Mouse (Mus musculus): ENCODE measurements around the gene Miox. TPM values are rescaled to one million over a fixed set of nuclear protein-coding genes. Genes with fewer than 3 reads are reported as not detected.

Miox gene
- not detected for total RNA-seq (2018; cell fraction: chromatin; rRNA removed)
- total RNA-seq (2018; cell fraction: cytosol; rRNA removed) = not detected
- not detected for total RNA-seq (2018; cell fraction: nucleus; rRNA removed)
- not detected in 3 replicates for polyA plus RNA-seq (2018)

- Histone ChIP-seq H3K27ac (no peak within 1 kb of the TSS), H3K79me2 (ENCODE audit: inconsistent target) (no peaks in the 10 kb centered on the region), H3K4me3 (ENCODE audit: inconsistent target) (no peak within 1 kb of the TSS), H3K36me3 (ENCODE audit: inconsistent target) (no peaks in the 10 kb centered on the region)
- WGBS (ENCODE audit: missing documents) = 88% methylated on average over 7 of the region's 7 CpGs
Measured at GRCm38 (mm10) chr15:89334271-89334670, at the start of gene Miox. Gene Miox (plus strand): TSS chr15:89334398.

- Histone ChIP-seq H3K27ac (no peak overlapping the region), H3K36me3 (ENCODE audit: inconsistent target) (peaks cover 59% of the 10 kb centered on the region), H3K4me3 (ENCODE audit: inconsistent target) (no peak overlapping the region), H3K79me2 (ENCODE audit: inconsistent target) (no peaks in the 10 kb centered on the region)
Measured at GRCm38 (mm10) chr15:89285004-89285403, 49.2 kb upstream of the Miox start.

DNA sequence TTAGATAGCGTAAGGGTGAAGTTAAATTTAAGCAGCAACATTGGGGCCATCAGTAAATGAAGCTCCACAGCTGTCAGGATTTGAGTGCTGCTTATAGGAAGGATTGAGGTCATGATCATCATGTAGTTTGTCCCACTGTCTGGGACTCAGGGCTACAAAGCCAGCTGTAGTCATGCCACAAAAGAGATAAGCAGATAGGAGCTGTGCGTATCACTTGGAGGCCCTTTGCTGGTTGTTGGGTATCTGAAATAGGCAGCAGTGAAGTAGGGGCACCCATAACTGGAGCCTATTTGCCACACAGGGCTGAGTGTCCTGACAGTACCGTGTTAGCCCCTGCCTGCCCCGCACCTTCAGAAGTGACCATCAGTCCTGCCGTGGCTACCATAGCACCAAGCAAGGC lies 48.7 kb upstream of the Miox start:
- H3K79me2 ChIP-seq (ENCODE audit: inconsistent target) = no peaks in the 10 kb centered on the region
- peaks cover 59% of the 10 kb centered on the region for H3K36me3 ChIP-seq (ENCODE audit: inconsistent target)
- WGBS (ENCODE audit: missing documents) = 90% methylated on average over 5 of the region's 5 CpGs
- no peak overlapping the region for H3K27ac ChIP-seq
- H3K4me3 ChIP-seq (ENCODE audit: inconsistent target) = no peak overlapping the region

GRCm38 (mm10) chr15:89286114-89286513 lies 48.1 kb upstream of the Miox start:
- no peaks in the 10 kb centered on the region for H3K79me2 ChIP-seq (ENCODE audit: inconsistent target)
- no peak overlapping the region for H3K4me3 ChIP-seq (ENCODE audit: inconsistent target)
- no peak overlapping the region for H3K27ac ChIP-seq
- H3K36me3 ChIP-seq (ENCODE audit: inconsistent target) = peaks cover 59% of the 10 kb centered on the region
- 49% methylated on average over 5 of the region's 7 CpGs for WGBS (ENCODE audit: missing documents)

DNA sequence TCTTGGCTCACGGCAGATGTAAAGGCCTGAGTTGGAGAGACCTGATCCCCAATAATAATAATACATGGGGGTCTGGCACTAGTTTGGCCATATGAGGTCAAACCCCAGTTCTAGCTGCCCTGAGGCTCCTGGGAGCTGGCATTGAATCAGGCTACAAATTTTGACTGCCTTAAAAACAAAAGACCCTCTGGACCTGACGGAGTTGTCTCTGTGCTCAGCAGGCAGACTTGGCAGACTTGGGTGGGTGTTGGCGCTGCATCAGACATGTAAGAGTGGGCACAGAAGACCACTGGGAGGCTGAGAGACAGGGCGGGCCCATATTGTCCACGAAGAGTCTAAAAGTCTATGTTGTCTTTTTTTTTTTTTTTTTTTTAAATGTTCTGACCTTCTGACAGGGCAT lies 47.6 kb upstream of the Miox start:
- no peaks in the 10 kb centered on the region for H3K79me2 ChIP-seq (ENCODE audit: inconsistent target)
- peaks cover 56% of the 10 kb centered on the region for H3K36me3 ChIP-seq (ENCODE audit: inconsistent target)
- no peak overlapping the region for H3K27ac ChIP-seq
- 83% methylated on average over 5 of the region's 5 CpGs for WGBS (ENCODE audit: missing documents)
- no peak overlapping the region for H3K4me3 ChIP-seq (ENCODE audit: inconsistent target)

DNA sequence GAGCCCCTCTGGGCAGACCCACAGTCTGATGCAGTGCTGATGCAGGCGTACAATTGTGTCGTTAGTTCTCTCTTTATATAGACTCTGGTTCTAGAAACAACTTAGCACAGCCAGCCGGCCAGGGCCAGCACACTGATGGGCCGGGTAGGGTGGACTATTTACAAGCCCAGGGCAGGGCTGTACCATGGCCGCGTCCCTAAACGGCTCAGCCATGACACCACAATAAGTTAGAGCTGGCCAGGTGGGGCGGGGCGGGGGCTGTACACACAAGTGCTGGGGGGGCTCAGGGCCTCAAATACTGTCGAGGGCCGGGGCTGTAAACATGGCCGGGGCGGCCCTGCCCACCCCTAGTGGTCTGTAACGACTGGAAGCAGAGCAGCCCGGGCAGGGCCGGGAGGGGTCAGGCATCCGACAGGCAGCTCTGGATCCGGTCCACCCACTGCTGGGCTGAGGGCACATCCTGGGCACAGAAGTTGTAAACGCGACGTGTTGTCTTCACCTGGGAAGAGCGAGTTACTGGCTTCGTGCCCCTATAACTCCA lies 45.9 kb upstream of the Miox start:
- Histone ChIP-seq H3K4me3 (ENCODE audit: inconsistent target) (no peak overlapping the region), H3K79me2 (ENCODE audit: inconsistent target) (no peaks in the 10 kb centered on the region), H3K36me3 (ENCODE audit: inconsistent target) (peaks cover 57% of the 10 kb centered on the region), H3K27ac (no peak overlapping the region)
- WGBS (ENCODE audit: missing documents) = 91% methylated on average over 22 of the region's 23 CpGs

DNA sequence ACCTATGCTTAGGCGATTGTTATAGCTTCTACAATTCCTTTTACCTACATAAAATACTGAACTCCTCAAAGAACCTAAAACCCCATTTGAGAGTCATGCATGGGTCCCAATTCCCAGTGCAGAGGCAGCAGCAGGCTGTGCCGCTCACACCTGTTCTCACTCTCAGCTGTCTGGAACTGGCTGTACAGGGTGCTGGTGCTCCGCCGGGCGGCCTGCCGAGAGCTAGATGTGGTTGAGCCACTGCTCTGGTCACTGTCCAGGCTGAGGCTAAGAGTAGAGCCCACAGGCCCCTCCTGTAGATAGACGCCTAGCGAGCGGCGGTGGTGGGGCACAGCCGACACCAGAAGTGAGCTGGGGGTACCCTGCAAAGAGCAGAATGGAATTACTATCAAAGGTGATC lies 44.7 kb upstream of the Miox start:
- Histone ChIP-seq H3K4me3 (ENCODE audit: inconsistent target) (no peak overlapping the region), H3K36me3 (ENCODE audit: inconsistent target) (peaks cover 57% of the 10 kb centered on the region), H3K27ac (no peak overlapping the region), H3K79me2 (ENCODE audit: inconsistent target) (no peaks in the 10 kb centered on the region)
- WGBS (ENCODE audit: missing documents) = 97% methylated on average over 11 of the region's 11 CpGs

DNA sequence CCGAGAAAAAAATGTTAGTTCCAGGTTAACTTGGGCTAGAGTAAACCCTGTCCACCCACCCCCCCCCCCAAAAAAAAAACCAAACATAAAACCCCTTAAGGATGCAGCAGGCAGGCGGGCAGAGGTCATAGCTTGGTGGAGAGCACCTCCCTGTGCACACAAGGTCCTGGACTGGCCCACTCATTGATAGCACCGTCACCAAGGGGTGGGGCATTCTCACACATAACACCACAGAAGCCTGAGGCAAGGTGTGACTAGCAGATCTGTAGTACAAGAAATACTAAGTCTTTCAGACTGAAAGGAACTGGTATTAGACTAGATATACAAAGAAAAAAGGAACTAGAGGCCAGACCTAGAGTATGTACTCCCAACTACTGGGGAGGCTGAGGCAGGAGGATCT lies 42.7 kb upstream of the Miox start:
- H3K36me3 ChIP-seq (ENCODE audit: inconsistent target) = peaks cover 75% of the 10 kb centered on the region
- WGBS (ENCODE audit: missing documents) = 92% methylated on average over 3 of the region's 3 CpGs
- no peak overlapping the region for H3K27ac ChIP-seq
- no peak overlapping the region for H3K4me3 ChIP-seq (ENCODE audit: inconsistent target)
- H3K79me2 ChIP-seq (ENCODE audit: inconsistent target) = no peaks in the 10 kb centered on the region

GRCm38 (mm10) chr15:89292795-89293194 lies 41.4 kb upstream of the Miox start:
- H3K27ac ChIP-seq = no peak overlapping the region
- H3K4me3 ChIP-seq (ENCODE audit: inconsistent target) = no peak overlapping the region
- WGBS (ENCODE audit: missing documents) = 77% methylated on average over 2 of the region's 2 CpGs
- no peaks in the 10 kb centered on the region for H3K79me2 ChIP-seq (ENCODE audit: inconsistent target)
- peaks cover 84% of the 10 kb centered on the region for H3K36me3 ChIP-seq (ENCODE audit: inconsistent target)

DNA sequence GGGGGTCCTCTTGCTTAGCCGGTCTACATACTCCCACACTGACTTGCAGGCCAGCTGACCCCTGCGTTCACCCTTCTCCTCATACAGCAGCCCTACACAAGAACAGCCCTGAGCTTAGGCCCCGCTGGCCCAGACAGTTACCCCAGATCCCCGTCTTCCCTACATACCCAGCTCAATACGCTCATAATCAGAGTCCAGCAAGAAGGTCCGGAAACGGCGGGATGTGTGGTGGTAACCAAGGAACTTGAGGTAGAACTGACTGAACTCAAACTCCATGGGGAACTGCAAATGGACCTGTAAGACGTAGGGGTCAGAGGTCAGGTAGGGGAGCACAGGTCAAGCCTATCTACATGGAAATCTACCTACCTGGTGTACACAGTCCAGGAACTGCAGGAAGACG lies 40.4 kb upstream of the Miox start:
- H3K4me3 ChIP-seq (ENCODE audit: inconsistent target) = no peak overlapping the region
- peaks cover 80% of the 10 kb centered on the region for H3K36me3 ChIP-seq (ENCODE audit: inconsistent target)
- WGBS (ENCODE audit: missing documents) = 95% methylated on average over 10 of the region's 10 CpGs
- no peak overlapping the region for H3K27ac ChIP-seq
- H3K79me2 ChIP-seq (ENCODE audit: inconsistent target) = no peaks in the 10 kb centered on the region

DNA sequence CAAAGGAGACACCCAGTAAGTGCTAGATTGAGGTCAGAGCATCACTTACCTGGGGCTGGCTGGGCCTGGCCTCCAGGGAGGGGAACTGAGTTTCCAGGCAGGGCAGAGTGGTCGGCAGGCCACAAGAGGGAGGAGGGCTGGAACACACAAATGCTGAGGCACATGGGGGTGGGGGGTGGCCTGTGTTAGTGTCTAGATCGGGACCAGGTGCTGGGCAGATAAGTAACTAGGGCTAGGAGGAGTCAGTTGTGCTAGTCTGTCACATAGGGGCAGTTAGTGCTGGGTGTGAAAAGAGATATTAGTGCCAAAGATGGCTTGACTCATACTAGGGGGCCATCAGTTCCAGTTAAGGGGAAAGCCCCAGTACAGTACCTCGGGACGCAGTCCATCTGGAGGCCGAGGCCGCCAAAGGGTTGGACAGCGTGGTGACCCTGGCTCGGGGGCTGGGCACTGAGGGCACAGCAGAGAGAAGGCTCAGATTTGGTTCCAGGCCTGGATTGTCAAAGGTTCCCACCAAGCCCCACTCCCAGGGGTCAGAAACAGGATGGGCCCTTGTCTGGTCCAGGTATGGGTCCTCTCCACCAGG lies 38.5 kb upstream of the Miox start:
- H3K4me3 ChIP-seq (ENCODE audit: inconsistent target) = no peak overlapping the region
- no peaks in the 10 kb centered on the region for H3K79me2 ChIP-seq (ENCODE audit: inconsistent target)
- H3K27ac ChIP-seq = no peak overlapping the region
- peaks cover 81% of the 10 kb centered on the region for H3K36me3 ChIP-seq (ENCODE audit: inconsistent target)
- 92% methylated on average over 8 of the region's 8 CpGs for WGBS (ENCODE audit: missing documents)

DNA sequence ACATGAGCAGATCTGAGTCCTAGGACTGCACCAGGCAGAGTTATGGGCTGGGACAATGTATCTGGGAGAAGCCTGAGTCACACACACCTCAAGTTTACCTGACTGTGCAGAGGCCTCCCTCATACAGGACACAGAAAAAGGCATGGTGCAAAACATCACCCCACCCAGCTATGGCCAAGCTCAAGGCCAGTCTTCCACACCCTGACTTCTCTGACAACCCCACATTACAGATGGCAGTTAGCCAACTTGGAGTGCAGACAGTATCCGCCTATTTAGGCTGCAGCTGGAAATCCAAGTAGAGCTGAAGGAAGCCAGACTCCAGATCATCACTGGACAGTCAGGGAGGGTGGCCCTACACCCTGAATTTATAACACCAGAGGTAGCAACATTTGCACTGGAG lies 37.7 kb upstream of the Miox start:
- Histone ChIP-seq H3K36me3 (ENCODE audit: inconsistent target) (peaks cover 84% of the 10 kb centered on the region), H3K79me2 (ENCODE audit: inconsistent target) (no peaks in the 10 kb centered on the region), H3K4me3 (ENCODE audit: inconsistent target) (no peak overlapping the region), H3K27ac (no peak overlapping the region)
- WGBS (ENCODE audit: missing documents) = 100% methylated on average over 1 of the region's 1 CpGs

DNA sequence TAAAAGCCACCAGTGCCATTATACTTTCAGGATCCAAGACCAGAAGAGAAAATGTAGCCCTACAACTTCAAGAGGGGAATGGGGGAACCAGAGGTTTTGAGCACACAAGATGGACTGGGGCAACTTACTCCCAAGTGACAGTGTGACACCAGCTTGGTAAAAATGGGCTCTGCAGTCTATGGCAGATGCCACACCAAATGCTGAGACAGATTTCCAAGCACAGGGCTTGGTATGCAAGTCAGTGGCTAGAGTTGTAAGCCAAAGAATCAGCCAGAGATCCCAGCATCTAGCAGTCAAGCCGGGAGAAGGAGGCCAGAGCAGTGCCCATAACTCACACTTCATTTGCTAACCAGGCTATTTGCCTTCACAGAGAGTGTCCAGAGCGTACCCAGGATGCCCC lies 36.5 kb upstream of the Miox start:
- H3K36me3 ChIP-seq (ENCODE audit: inconsistent target) = peaks cover 88% of the 10 kb centered on the region
- 95% methylated on average over 2 of the region's 2 CpGs for WGBS (ENCODE audit: missing documents)

DNA sequence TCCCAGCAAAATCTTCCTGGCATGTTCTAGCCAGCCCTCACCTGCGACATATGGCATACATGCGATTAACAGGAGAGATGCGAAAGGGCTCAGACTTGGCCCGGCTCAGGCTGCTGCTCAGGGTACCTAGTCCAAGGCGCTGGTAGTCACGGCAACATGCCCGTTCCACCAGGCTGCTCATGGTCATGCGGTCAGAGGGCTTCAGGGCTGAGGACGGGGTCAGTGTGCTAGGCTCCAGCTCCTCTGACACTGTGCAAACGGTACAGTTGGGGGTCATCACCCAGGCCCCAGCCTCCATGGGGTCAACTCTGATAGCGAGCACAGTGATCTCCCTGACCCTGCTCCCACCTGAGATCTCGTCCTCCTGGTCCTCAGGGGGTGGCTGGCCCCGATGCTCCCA lies 34.0 kb upstream of the Miox start:
- peaks cover 86% of the 10 kb centered on the region for H3K36me3 ChIP-seq (ENCODE audit: inconsistent target)
- WGBS (ENCODE audit: missing documents) = 95% methylated on average over 13 of the region's 13 CpGs
- H3K4me3 ChIP-seq (ENCODE audit: inconsistent target) = no peak overlapping the region
- no peak overlapping the region for H3K27ac ChIP-seq
- peaks cover 6% of the 10 kb centered on the region; the same call in 1 of the 2 replicates for H3K79me2 ChIP-seq (ENCODE audit: inconsistent target)

More for the DNA sequence above, 36.5 kb upstream of the Miox start:
- no peak overlapping the region for H3K27ac ChIP-seq
- no peaks in the 10 kb centered on the region for H3K79me2 ChIP-seq (ENCODE audit: inconsistent target)
- H3K4me3 ChIP-seq (ENCODE audit: inconsistent target) = no peak overlapping the region

- no peak overlapping the region for H3K27ac ChIP-seq
- H3K36me3 ChIP-seq (ENCODE audit: inconsistent target) = peaks cover 86% of the 10 kb centered on the region
- no peak overlapping the region for H3K4me3 ChIP-seq (ENCODE audit: inconsistent target)
- 95% methylated on average over 8 of the region's 8 CpGs for WGBS (ENCODE audit: missing documents)
- peaks cover 9% of the 10 kb centered on the region; the same call in 1 of the 2 replicates for H3K79me2 ChIP-seq (ENCODE audit: inconsistent target)
Measured at GRCm38 (mm10) chr15:89300600-89300999, 33.6 kb upstream of the Miox start.

- peaks cover 55% of the 10 kb centered on the region for H3K36me3 ChIP-seq (ENCODE audit: inconsistent target)
- no peak overlapping the region for H3K4me3 ChIP-seq (ENCODE audit: inconsistent target)
- no peak overlapping the region for H3K27ac ChIP-seq
- peaks cover 63% of the 10 kb centered on the region for H3K79me2 ChIP-seq (ENCODE audit: inconsistent target)
- 100% methylated on average over 1 of the region's 1 CpGs for WGBS (ENCODE audit: missing documents)
Measured at GRCm38 (mm10) chr15:89305966-89306365, 28.2 kb upstream of the Miox start.
